Mouse (Mus musculus) liver, embryonic 12.5 days (tissue): Measurements from ENCODE around the gene 1600002K03Rik. TPM values are rescaled to one million over a fixed set of nuclear protein-coding genes. Genes with fewer than 3 reads are reported as not detected.

Source experiments
- ATAC-seq: fragments of 200-750 bp; cut with Nextera tagmentation; 2 replicates; pipeline ENCODE4 v1.8.0; 2017; ENCODE audit warnings: moderate number of reproducible peaks, mild to moderate bottlenecking, moderate library complexity
- H3K27ac ChIP-seq: fragments of 300-500 bp; sonication (generic); 2 replicates; pipeline ENCODE4 v1.5.1; 2016; ENCODE audit warnings: mild to moderate bottlenecking
- H3K27me3 ChIP-seq: fragments of 300-500 bp; sonication (generic); replicated peaks from 2 replicates; pipeline ENCODE4 v1.6.1; 2016; ENCODE audit warnings: mild to moderate bottlenecking, moderate library complexity
- H3K36me3 ChIP-seq: fragments of 300-500 bp; sonication (generic); 2 replicates; pipeline ENCODE4 v1.6.1; 2016; ENCODE audit warnings: mild to moderate bottlenecking, moderate library complexity
- H3K4me1 ChIP-seq: fragments of 300-500 bp; sonication (generic); 2 replicates; pipeline ENCODE4 v1.6.1; 2016
- H3K4me2 ChIP-seq: fragments of 300-500 bp; sonication (generic); 2 replicates; pipeline ENCODE4 v1.6.1; 2016; ENCODE audit warnings: mild to moderate bottlenecking, moderate library complexity
- H3K4me3 ChIP-seq: fragments of 300-500 bp; sonication (generic); 2 replicates; pipeline ENCODE4 v1.5.1; 2016; ENCODE audit warnings: mild to moderate bottlenecking, moderate library complexity
- H3K9ac ChIP-seq: fragments of 300-500 bp; sonication (generic); 2 replicates; pipeline ENCODE4 v1.6.1; 2016; ENCODE audit warnings: mild to moderate bottlenecking, moderate library complexity
- H3K9me3 ChIP-seq: fragments of 300-500 bp; sonication (generic); replicated peaks from 2 replicates; pipeline ENCODE4 v1.6.1; 2016; ENCODE audit warnings: mild to moderate bottlenecking, moderate library complexity
- WGBS: fragments of 180-500 bp; shearing (Covaris S2); methylation state at CpG from one replicate; pipeline ENCODE4 v1.1.7; 2016; ENCODE audit not compliant: insufficient replicate concordance; 5-methylcytosine and 5-hydroxymethylcytosine counted together
- polyA plus RNA-seq: library from polyadenylated mRNA; unstranded; fragments of >200 nt; fragmentation: Nextera tagmentation; extraction: Ambion mirVana; gene quantifications from 2 replicates; pipeline ENCODE4 v1.2.1, GENCODE M21; 2016

The 1600002K03Rik gene
- polyA plus RNA-seq, 1 experiment from 2014 or later = 16.4 TPM

GRCm38 (mm10) chr10:80142530-80142925 lies 30.2 kb upstream of the 1600002K03Rik start:
- Histone ChIP-seq H3K27me3 (peaks cover 25% of the 10 kb centered on the region), H3K27ac (peak overlapping the region; percentile 94), H3K9me3 (no peaks in the 10 kb centered on the region), H3K4me2 (peak overlapping the region; percentile 90), H3K9ac (peak overlapping the region; percentile 88), H3K4me1 (peaks cover 92% of the 10 kb centered on the region), H3K36me3 (peaks cover 38% of the 10 kb centered on the region), H3K4me3 (peak overlapping the region; percentile 76)
- WGBS = under 1% methylated on average over 15 of the region's 15 CpGs
- peak; percentile 19; the same call in 1 of the 2 replicates for ATAC-seq

GRCm38 (mm10) chr10:80143664-80144063 lies 29.1 kb upstream of the 1600002K03Rik start:
- H3K36me3 ChIP-seq = peaks cover 38% of the 10 kb centered on the region
- peak overlapping the region; percentile 76; the same call in 1 of the 2 replicates for H3K4me3 ChIP-seq
- H3K9ac ChIP-seq = no peak overlapping the region
- no peaks in the 10 kb centered on the region for H3K9me3 ChIP-seq
- H3K4me2 ChIP-seq = peak overlapping the region; percentile 90
- peaks cover 14% of the 10 kb centered on the region for H3K27me3 ChIP-seq
- H3K4me1 ChIP-seq = peaks cover 89% of the 10 kb centered on the region
- ATAC-seq = no peak
- H3K27ac ChIP-seq = no peak overlapping the region; the same call in 1 of the 2 replicates
- 86% methylated on average over 7 of the region's 7 CpGs for WGBS

GRCm38 (mm10) chr10:80144159-80144558 lies 28.6 kb upstream of the 1600002K03Rik start:
- Histone ChIP-seq H3K9ac (0 out of 2 replicates have a peak overlapping the region, but pooled peaks have one; percentile 91), H3K4me2 (no peak overlapping the region), H3K4me3 (no peak overlapping the region), H3K27ac (peak overlapping the region; percentile 57; the same call in 1 of the 2 replicates), H3K9me3 (no peaks in the 10 kb centered on the region), H3K27me3 (peaks cover 9% of the 10 kb centered on the region), H3K4me1 (peaks cover 84% of the 10 kb centered on the region), H3K36me3 (peaks cover 38% of the 10 kb centered on the region)
- ATAC-seq = no peak
- WGBS = 90% methylated on average over 12 of the region's 12 CpGs

GRCm38 (mm10) chr10:80144864-80145838 lies 27.6 kb upstream of the 1600002K03Rik start:
- Histone ChIP-seq H3K9ac (peak overlapping the region; percentile 91), H3K27ac (peak overlapping the region; percentile 98), H3K4me3 (peak overlapping the region; percentile 5; the same call in 1 of the 2 replicates), H3K36me3 (peaks cover 43% of the 10 kb centered on the region), H3K27me3 (no peaks in the 10 kb centered on the region; the same call in 1 of the 2 replicates), H3K9me3 (no peaks in the 10 kb centered on the region), H3K4me1 (peaks cover 81% of the 10 kb centered on the region), H3K4me2 (peak overlapping the region; percentile 98)
- no peak for ATAC-seq
- WGBS = 78% methylated on average over 20 of the region's 20 CpGs

GRCm38 (mm10) chr10:80145896-80146295 lies 26.8 kb upstream of the 1600002K03Rik start:
- ATAC-seq = no peak
- peaks cover 50% of the 10 kb centered on the region for H3K36me3 ChIP-seq
- H3K4me2 ChIP-seq = peak overlapping the region; percentile 98
- peak overlapping the region; percentile 5; the same call in 1 of the 2 replicates for H3K4me3 ChIP-seq
- peak overlapping the region; percentile 98 for H3K27ac ChIP-seq
- H3K27me3 ChIP-seq = no peaks in the 10 kb centered on the region
- peak overlapping the region; percentile 91 for H3K9ac ChIP-seq
- peaks cover 81% of the 10 kb centered on the region for H3K4me1 ChIP-seq
- H3K9me3 ChIP-seq = no peaks in the 10 kb centered on the region
- 68% methylated on average over 6 of the region's 6 CpGs for WGBS

GRCm38 (mm10) chr10:80146568-80147011 lies 26.2 kb upstream of the 1600002K03Rik start:
- H3K4me3 ChIP-seq = 0 out of 2 replicates have a peak overlapping the region, but pooled peaks have one; percentile 85
- peak overlapping the region; percentile 98 for H3K27ac ChIP-seq
- no peak for ATAC-seq
- H3K4me1 ChIP-seq = peaks cover 82% of the 10 kb centered on the region
- H3K4me2 ChIP-seq = peak overlapping the region; percentile 98
- peaks cover 57% of the 10 kb centered on the region for H3K36me3 ChIP-seq
- H3K9me3 ChIP-seq = no peaks in the 10 kb centered on the region
- no peaks in the 10 kb centered on the region for H3K27me3 ChIP-seq
- peak overlapping the region; percentile 91 for H3K9ac ChIP-seq
- 61% methylated on average over 4 of the region's 4 CpGs for WGBS

- Histone ChIP-seq H3K9ac (peak overlapping the region; percentile 91), H3K4me2 (peak overlapping the region; percentile 98), H3K27me3 (no peaks in the 10 kb centered on the region), H3K4me1 (peaks cover 85% of the 10 kb centered on the region), H3K9me3 (no peaks in the 10 kb centered on the region), H3K27ac (peak overlapping the region; percentile 98), H3K36me3 (peaks cover 64% of the 10 kb centered on the region), H3K4me3 (peak overlapping the region; percentile 85)
- WGBS = 23% methylated on average over 5 of the region's 5 CpGs
- no peak for ATAC-seq
Observed at GRCm38 (mm10) chr10:80147146-80147718, 25.5 kb upstream of the 1600002K03Rik start.

GRCm38 (mm10) chr10:80147719-80148601 lies 24.8 kb upstream of the 1600002K03Rik start, which contains the start of gene Midn:
Gene Midn, plus strand, starts transcription at chr10:80148272.
- WGBS = 1% methylated on average over 39 of the region's 42 CpGs
- peak within 1 kb of the TSS; percentile 98 for H3K27ac ChIP-seq
- no peaks in the 10 kb centered on the region for H3K27me3 ChIP-seq
- peak within 1 kb of the TSS; percentile 91 for H3K9ac ChIP-seq
- H3K9me3 ChIP-seq = no peaks in the 10 kb centered on the region
- peak; percentile 42 for ATAC-seq
- peaks cover 71% of the 10 kb centered on the region for H3K36me3 ChIP-seq
- H3K4me2 ChIP-seq = peak within 1 kb of the TSS; percentile 98
- H3K4me3 ChIP-seq = peak within 1 kb of the TSS; percentile 85
- H3K4me1 ChIP-seq = peaks cover 87% of the 10 kb centered on the region

- Histone ChIP-seq H3K36me3 (peaks cover 73% of the 10 kb centered on the region), H3K9me3 (no peaks in the 10 kb centered on the region)
- under 1% methylated on average over 51 of the region's 57 CpGs for WGBS
Observed at GRCm38 (mm10) chr10:80148610-80149290, 24.0 kb upstream of the 1600002K03Rik start.

GRCm38 (mm10) chr10:80149291-80150225 lies 23.2 kb upstream of the 1600002K03Rik start:
- under 1% methylated on average over 88 of the region's 88 CpGs for WGBS
- peaks cover 87% of the 10 kb centered on the region for H3K4me1 ChIP-seq
- H3K27me3 ChIP-seq = no peaks in the 10 kb centered on the region
- peak overlapping the region; percentile 98 for H3K4me2 ChIP-seq
- peak overlapping the region; percentile 98 for H3K27ac ChIP-seq
- H3K4me3 ChIP-seq = peak overlapping the region; percentile 85
- H3K9ac ChIP-seq = peak overlapping the region; percentile 91
- H3K9me3 ChIP-seq = no peaks in the 10 kb centered on the region
- ATAC-seq = peak; percentile 75
- peaks cover 73% of the 10 kb centered on the region for H3K36me3 ChIP-seq

More at GRCm38 (mm10) chr10:80148610-80149290, 24.0 kb upstream of the 1600002K03Rik start:
- peak; percentile 62 for ATAC-seq
- H3K27ac ChIP-seq = peak overlapping the region; percentile 98
- peak overlapping the region; percentile 91 for H3K9ac ChIP-seq
- peaks cover 87% of the 10 kb centered on the region for H3K4me1 ChIP-seq
- peak overlapping the region; percentile 98 for H3K4me2 ChIP-seq
- peak overlapping the region; percentile 85 for H3K4me3 ChIP-seq
- H3K27me3 ChIP-seq = no peaks in the 10 kb centered on the region
